Mouse (Mus musculus): ENCODE results near the gene Camkmt.
A peak's percentile ranks its signal among the peaks of the same experiment; 100 is the strongest.

Camkmt gene

GRCm38 (mm10) chr17:85177231-85177630 lies 86.9 kb downstream of the Camkmt start:
- no peak for DNase-seq

- no peak for DNase-seq
These were observed 90.2 kb downstream of the Camkmt start for GRCm38 (mm10) chr17:85180471-85181060.

GRCm38 (mm10) chr17:85189227-85190127 lies 99.1 kb downstream of the Camkmt start:
- peak; percentile 86 for DNase-seq

- DNase-seq: no peak
These were observed 99.7 kb downstream of the Camkmt start for GRCm38 (mm10) chr17:85190128-85190435.

GRCm38 (mm10) chr17:85193294-85193693 lies 102.9 kb downstream of the Camkmt start:
- no peak for DNase-seq

- no peak for DNase-seq
These were observed 108.4 kb downstream of the Camkmt start for GRCm38 (mm10) chr17:85198781-85199180.

- DNase-seq: no peak
These were observed 109.0 kb downstream of the Camkmt start for GRCm38 (mm10) chr17:85199321-85199720.

GRCm38 (mm10) chr17:85218054-85218453 lies 127.7 kb downstream of the Camkmt start:
- DNase-seq: no peak

- DNase-seq: peak; percentile 8
These were observed 151.8 kb downstream of the Camkmt start for GRCm38 (mm10) chr17:85242109-85242508.

- DNase-seq: no peak
These were observed 158.6 kb downstream of the Camkmt start for GRCm38 (mm10) chr17:85248962-85249361.

GRCm38 (mm10) chr17:85249744-85250143 lies 159.4 kb downstream of the Camkmt start:
- no peak for DNase-seq

GRCm38 (mm10) chr17:85256930-85257329 lies 166.6 kb downstream of the Camkmt start:
- DNase-seq: no peak

- no peak for DNase-seq
These were observed 167.0 kb downstream of the Camkmt start for GRCm38 (mm10) chr17:85257348-85257747.

- no peak for DNase-seq
These were observed 168.5 kb downstream of the Camkmt start for GRCm38 (mm10) chr17:85258703-85259341.

GRCm38 (mm10) chr17:85266831-85267422 lies 176.6 kb downstream of the Camkmt start:
- no peak for DNase-seq

GRCm38 (mm10) chr17:85271466-85272175 lies 181.3 kb downstream of the Camkmt start:
- DNase-seq: no peak

GRCm38 (mm10) chr17:85279720-85280119 lies 189.4 kb downstream of the Camkmt start:
- DNase-seq: no peak

GRCm38 (mm10) chr17:85282447-85282846 lies 192.1 kb downstream of the Camkmt start:
- no peak for DNase-seq

GRCm38 (mm10) chr17:85291154-85291553 lies 200.8 kb downstream of the Camkmt start:
- DNase-seq: no peak

GRCm38 (mm10) chr17:85291601-85292000 lies 201.2 kb downstream of the Camkmt start:
- DNase-seq: no peak

GRCm38 (mm10) chr17:85292276-85292675 lies 201.9 kb downstream of the Camkmt start:
- no peak for DNase-seq

GRCm38 (mm10) chr17:85303686-85304085 lies 213.3 kb downstream of the Camkmt start:
- DNase-seq: no peak

GRCm38 (mm10) chr17:85308566-85308965 lies 218.2 kb downstream of the Camkmt start:
- DNase-seq: no peak

Measured in right cerebral cortex, postnatal 25 days (tissue).